Mouse (Mus musculus) spleen, embryonic (tissue): ENCODE data around the gene Ddx39.

Experiments
- CTCF ChIA-PET: fragments of 350-600 bp; sonication (Branson Sonifier 250); formaldehyde crosslinking; loops from one replicate; lab custom pipeline; 2022; lab: Charles Lee

The Ddx39 gene

DNA sequence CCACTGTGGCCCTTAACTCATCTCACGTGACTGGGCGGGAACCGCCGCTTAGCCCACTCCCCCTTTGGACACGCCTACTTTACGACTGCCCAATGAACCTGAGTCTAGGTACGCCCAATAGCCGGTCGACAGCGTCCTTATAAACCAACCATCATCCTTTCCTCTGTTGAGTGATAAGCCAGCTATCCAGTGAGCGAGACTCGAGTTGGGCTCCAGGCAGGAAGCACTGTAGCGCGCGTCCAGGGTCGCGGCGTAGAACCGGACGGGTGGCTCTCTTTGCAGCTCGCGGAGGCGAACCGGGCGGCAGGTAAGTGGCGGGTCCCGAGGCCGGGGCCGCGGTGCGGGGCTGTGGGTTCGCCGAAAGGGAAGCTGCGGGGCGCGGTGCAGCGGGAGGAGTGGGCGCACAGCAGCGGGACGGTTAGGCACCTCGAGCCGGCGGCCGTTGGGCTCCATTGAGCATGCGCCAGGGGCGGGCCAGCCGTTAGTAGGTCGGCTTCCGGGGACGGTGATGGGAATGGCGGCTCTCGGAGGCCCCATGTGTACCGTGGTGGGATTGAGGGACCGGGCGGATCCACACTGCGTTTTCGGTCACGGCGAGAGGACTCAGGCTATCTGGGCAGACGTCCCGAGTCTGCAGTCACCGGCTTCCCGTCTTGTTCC, at the start of gene Ddx39:
Gene Ddx39 (plus strand): TSS at position 147 of the 660 bp plus-strand sequence.
- CTCF ChIA-PET = interaction anchor here (0.5 kb wide), 1 partner anchor 92 kb away, joined by 6 read pairs; no protein-coding TSS in a partner anchor

DNA sequence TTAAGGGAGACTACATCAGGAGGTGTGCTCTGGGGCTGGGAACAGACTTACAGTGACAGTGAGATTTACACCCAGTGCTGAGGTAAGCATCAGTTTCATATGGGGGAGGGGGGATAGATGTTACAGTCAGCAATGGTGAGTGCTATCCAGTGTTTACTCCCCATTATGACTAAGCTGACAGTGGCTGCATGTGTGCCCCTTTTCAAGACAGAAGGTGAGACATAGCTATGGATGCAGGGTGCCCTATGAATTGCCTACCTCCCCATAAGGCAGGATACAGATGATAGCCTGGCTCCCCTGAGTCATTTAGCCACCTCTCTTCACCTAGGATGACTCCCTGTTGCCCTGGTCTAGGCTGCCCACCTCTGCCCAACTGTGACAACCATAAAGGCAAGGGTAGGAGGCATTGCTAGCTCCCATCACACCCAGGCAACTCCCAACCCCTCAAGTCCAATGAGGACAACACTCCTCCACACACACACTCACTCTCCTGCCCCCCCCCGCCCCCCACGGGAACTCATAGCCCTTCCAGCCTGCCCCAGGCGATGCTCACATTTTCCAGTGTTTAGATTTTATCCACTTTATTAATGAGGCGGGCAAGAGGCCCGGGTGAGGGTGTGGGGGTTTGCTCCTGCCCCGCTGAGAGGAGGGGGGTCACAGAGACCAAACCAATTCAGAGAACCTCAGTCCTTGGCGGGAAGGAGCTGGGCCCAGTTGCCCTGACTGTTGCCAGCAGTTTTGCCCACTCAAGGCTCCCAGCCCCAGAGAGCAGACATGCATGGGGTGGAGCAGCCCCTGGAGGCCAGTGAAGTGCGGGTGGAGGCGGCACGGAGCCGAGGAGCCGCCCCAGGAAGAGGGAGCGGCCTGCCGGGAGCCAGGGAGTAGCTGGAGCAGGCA, 48.8 kb upstream of the Ddx39 start, which contains the start of gene Ptger1:
Gene Ptger1 (plus strand): TSS at position 710 of the 897 bp plus-strand sequence.
- CTCF ChIA-PET = no interaction called here

DNA sequence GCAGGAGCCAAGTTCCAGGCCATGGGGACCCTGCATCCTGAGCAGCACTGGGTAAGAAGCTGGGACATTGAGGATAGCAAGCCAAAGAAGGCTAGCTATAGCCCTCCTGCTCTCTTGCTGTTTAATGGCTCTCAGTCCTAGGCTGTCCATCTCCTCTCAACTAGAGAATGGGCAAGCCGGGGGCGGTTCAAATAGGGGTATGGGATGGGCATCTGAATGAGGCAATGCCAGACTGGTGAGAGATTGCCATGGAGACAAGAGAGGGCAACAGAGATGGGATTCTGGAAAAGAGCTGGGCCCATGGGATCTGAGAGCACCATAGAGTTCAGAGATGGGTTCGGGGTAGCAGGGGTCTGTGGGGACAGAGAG, 48.1 kb upstream of the Ddx39 start:
- CTCF ChIA-PET = no interaction called here

DNA sequence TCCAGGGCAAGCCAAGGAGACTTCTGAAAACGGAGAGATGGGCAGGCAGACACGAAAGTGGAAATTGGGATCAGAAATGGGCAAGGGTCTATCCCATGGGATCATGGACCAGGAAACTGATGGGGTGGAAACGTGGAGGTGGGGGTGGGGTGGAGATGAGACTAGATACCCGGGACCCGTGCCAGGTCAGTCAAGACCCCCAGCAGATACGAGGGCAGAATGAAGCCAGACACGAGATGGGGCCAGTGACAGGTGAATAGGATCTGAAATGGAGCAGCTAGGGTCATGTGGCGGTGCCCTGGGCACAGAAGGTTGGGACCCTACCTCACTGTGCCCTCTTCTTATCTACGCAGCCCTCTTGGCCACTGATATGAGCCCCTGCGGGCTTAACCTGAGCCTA, 47.5 kb upstream of the Ddx39 start:
- CTCF ChIA-PET = no interaction called here

DNA sequence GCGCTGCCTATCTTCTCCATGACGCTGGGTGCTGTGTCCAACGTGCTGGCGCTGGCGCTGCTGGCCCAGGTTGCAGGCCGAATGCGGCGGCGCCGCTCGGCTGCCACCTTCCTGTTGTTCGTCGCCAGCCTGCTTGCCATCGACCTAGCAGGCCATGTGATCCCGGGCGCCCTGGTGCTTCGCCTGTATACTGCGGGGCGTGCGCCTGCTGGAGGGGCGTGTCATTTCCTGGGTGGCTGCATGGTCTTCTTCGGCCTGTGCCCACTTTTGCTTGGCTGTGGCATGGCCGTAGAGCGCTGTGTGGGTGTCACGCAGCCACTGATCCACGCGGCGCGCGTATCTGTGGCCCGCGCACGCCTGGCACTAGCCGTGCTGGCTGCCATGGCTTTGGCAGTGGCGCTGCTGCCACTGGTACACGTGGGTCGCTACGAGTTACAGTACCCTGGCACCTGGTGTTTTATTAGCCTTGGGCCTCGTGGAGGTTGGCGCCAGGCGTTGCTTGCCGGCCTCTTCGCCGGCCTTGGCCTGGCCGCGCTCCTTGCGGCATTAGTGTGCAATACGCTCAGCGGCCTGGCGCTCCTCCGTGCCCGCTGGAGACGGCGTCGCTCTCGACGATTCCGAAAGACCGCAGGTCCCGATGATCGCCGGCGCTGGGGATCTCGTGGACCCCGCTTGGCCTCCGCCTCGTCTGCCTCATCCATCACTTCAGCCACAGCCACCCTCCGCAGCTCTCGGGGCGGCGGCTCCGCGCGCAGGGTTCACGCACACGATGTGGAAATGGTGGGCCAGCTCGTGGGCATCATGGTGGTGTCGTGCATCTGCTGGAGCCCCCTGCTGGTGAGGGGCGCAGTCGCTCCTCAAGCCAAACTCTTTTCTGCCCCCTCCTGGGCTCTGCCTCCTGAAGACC, 46.7 kb upstream of the Ddx39 start:
- CTCF ChIA-PET = interaction anchor here (0.6 kb wide), 1 partner anchor 264 kb away, joined by 4 read pairs; no protein-coding TSS in a partner anchor

DNA sequence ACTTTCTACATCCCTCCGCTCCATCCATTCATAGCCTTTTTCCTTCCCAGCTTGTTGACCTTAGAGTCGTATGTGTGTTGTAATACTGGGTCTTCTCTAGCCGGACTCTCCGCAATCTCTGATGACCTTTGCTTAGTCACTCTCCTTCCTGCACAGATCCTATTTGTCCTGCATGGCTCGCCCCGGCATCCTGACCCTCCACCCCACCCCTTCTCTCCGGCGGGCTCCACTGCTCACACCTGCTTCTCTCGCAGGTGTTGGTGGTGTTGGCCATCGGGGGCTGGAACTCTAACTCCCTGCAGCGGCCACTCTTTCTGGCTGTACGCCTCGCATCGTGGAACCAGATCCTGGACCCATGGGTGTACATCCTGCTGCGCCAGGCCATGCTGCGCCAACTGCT, 46.0 kb upstream of the Ddx39 start:
- CTCF ChIA-PET = interaction anchor here (0.6 kb wide), 1 partner anchor 265 kb away, joined by 4 read pairs; no protein-coding TSS in a partner anchor

DNA sequence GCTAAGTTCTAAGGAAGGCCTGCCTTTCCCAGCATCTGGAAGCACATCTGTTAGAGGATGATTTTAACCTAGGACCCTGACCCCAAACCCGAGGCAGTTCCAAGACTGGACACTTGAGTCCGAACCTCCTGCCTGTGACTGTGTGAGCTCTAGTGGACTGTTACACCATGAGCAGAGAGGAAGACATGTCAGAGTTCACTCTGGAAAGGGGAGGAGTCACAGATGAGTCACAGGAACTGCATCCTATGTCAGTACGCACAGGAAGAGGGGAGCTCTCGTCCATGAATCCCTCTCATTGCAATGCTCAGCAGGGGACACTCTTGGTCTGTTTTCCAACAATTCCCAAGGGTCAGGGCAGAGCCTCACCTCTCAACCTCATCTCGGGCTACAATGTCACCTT, 42.0 kb upstream of the Ddx39 start:
- CTCF ChIA-PET = interaction anchor here (0.7 kb wide), 1 partner anchor 119 kb away, joined by 3 read pairs; no protein-coding TSS in a partner anchor

DNA sequence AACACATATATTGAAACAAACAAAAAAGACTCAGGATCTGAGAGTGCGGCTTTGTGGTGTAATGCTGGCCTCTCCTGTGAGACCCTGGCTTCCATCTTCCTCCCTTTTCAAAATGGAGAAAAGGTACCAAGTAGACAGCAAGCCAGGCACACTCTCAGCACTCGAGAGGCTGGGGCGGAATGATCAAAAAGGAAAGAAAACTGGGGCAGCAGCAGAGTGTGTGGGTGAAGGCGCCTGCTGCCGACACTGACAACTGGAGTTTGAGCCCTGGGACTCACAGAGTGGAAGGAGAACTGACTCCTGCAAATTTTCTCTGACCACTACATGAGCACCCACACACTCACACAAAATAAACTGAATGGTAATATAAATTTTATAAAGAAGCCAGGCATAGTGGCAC, 40.5 kb upstream of the Ddx39 start:
- CTCF ChIA-PET = no interaction called here

DNA sequence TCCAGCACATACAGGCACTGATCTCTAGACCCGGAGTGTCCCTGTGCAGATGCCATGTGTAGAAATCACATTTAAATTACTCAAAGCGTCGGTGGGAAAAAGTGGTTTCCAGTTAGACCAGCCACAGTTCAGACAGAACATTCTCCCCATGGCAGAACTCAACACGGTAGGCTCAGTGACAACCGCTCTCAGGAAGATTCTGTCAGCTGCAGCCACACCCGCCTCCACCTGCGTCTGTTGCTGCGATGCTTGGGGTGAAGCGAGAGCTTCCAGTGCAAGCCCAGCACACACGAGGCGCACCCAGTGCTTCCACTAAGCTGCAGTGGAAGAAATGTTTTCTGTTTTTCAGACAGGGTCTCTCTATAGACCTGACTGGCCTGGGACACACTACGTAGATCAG, 35.1 kb upstream of the Ddx39 start:
- CTCF ChIA-PET = no interaction called here

DNA sequence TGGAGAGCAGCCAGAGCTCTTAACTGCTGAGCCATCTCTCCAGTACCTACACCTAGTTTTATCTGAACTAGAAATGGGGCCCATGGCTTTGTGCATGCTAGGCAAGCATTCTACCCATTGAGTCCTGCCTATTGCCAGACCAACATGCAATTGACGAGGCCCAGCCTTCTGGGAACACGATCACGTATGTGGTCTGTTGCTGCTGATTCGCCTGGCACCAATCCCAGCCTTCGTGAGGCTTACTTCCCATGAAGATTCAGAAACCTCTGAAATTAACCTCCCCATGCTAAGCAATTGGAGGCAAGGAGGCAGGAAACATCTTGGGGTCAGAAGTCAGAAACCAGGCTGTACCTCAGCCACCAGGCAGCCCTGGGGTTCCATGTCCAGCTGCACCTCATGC, 34.4 kb upstream of the Ddx39 start:
- CTCF ChIA-PET = no interaction called here

DNA sequence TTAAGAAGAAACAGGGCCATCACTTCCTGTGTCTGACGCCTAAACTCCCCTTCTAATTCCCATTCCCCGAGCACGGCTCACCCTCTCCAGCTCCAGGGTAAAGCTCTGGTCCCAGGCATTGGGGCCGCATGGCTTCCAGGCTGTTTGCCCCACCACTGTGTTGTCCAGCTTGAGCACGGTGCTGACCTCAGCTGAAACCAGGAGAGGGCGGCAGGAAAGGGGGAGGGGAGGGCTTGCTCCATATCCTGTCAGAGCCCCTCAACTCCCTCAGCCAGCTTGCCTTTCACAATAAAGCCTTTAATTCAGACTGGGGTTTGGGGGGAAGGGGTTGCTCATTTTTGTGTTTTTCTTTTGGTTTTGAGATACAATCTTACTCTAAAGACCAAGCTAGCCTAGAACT, 33.9 kb upstream of the Ddx39 start:
- CTCF ChIA-PET = no interaction called here

DNA sequence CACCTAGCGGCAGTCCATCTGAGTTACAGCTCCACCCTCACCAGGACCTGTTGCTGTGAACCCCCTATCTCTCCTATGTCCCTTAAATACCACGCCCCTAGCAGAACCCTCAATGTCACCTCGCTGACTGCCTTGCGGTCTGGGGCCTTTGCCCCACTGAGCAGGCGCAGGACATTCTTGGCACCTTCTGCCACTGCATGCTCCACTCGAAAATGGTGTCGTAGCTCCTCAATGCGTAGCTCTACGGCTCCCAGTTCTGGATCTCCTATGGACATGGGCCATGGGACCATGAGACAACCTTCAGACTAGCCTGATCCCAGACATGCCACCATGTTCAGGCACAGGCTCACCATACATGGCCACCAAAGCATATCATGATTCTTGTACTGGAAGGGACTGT, 30.5 kb upstream of the Ddx39 start:
- CTCF ChIA-PET = no interaction called here

DNA sequence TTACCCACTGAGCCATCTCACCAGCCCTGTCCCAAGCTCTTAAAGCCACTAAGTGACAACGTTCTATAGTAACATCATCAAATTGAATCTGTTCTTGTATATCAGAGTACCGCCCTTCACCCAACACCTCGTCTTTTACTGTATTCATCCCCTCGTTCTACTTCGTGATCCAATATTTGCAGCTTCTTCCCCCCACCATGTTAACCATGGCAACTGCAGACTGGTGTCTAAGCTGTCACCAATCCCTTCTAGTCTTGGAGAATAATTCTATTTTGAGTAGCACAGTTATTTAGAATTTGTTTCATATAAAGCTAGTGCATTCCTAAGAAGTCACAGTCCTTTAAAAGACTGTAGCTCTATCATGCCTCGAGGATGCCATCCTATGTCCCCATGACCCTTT, 25.7 kb upstream of the Ddx39 start:
- CTCF ChIA-PET = no interaction called here

DNA sequence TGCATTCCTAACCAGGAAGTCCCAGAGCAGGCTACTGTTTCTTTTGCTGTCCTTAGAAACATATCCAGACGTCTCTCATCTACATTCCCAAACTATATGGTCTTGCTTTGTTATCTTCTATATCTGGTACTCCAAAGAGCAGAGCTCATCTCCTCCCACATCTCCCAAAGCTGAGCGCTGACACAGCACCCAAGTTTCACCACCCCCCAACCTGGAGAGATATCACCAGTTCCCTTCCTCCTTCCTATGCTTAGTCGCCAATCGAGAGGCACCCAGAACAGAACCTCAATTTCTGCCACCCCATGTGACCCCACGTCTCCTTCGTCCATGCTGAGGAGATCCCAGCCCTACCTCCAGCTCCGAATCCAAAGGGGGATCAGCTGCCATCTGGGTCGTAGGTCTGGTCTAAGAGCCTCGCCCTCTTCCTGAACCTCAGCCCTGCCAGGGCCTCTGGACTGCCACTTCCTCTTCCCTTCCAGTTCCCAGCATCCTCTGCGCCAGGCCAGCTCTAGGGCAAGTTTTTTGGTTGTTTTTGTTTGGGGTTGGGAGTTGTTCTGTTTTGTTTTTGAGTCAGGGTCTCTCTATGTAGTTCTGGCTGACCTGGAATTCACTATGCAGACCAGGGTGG, 21.3 kb upstream of the Ddx39 start:
- CTCF ChIA-PET = interaction anchor here (0.6 to 1.0 kb wide), 2 partner anchors 202 to 1816 kb away, joined by 3 to 4 read pairs; no protein-coding TSS in a partner anchor

DNA sequence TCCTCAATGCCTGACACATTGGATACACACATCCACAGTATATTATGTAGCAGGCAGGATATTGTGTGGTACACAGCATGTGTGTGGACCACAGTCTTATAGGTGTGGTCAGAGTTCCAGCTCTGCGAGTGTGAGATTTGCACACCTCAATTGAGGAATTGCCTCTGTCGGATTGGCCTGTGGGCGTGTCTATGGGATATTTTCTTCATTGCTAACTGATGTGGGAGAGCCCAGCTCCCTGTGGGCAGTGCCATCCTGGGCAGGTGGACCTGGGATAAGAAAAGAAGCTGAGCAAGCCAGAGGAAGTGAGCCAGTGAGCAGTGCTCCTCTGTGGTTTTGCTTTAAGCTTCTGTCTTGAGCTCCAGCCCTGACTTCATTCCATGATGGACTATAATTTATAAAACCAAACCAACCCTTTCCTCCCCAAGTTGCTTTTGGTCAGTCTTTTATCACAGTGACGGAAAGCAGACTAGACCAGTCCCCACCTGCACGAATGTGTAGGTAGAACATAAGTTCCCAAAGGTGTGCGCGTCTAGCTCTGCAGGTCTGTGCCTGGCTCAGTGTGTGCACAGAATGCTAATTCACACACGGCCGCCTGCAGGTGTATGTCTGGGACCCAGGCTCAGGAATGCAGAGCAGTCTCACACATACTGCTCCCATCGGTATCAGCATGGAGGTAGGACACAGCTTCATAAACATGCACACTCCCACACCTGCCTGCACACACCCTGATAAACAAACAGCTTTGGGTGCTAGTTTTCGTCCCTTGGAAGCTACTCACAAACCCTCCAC, 20.4 kb upstream of the Ddx39 start:
- CTCF ChIA-PET = interaction anchor here (0.6 to 1.0 kb wide), 3 partner anchors 32 to 1815 kb away, joined by 3 to 5 read pairs (median 4); no protein-coding TSS in a partner anchor

DNA sequence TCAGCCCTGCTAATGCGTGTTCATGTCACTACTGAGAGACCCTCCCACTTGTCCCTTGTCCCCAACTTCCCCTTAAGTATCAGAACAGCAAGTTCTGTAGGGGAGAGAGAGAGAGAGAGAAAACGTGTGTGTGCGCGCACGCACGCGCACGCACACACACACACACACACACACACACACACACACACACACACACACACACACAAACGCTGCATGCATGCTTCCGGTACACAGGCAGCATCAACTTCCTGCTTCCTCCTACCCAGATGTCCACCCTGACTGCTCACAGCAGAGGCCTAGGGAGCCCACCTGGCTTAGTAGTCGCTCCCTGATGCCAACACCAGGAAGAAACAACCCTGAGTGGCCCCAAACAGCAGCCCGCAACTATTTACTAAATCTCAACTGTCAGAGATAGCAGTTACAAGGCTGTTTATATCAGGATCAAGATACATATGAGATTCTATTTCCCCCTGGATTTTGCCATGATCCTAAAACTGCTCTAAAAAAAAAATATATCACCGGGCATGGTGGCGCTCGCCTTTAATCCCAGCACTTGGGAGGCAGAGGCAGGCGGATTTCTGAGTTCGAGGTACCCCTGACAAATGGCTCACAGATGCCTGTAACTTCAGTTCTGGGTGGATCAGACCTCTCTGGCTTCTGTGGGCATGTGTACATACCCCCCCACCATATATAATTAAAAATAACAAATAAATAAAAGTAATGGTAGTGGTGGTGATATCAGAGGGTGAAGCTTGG, 19.4 kb upstream of the Ddx39 start:
- CTCF ChIA-PET = interaction anchor here (0.7 kb wide), 1 partner anchor 33 kb away, joined by 5 read pairs; no protein-coding TSS in a partner anchor

DNA sequence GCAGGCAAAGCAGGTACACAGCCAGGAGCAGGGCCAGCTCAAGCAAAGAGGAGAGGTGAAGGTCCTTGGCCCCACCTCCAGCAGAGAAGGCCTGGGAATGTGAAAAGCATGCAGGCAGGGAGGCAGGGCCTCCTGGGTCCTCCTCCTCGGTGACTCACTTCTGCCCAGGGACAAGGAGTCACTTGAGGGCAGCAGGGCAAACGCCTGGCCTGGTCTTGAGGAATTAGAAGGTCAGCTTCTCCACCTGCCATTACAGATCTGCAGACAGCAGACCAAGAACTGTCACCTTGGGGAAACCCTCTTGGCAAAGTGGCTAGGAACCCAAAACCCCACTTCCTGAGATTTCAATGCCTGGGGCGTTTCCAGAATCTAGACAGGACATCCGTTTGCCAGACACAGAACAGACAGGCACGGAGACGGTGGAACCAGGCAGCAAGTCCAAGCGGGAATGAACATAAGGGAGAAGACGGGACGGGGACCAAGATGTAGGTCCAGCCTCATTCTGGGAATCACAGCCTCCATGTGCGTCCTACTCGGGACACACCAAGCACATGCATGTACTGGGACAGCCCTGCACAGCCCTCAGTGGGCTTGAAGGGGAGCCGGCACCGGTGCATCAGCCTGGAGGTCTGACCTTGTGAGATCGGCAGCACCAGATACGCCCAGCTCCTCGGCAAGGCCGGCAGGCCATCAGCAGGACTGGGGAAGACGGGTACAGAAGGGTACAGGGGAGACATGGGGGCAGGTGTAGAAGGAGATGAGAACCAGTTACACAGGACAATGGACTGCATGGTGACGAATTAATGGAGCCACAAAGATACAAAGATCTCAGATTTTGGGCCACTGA, 17.4 kb upstream of the Ddx39 start:
- CTCF ChIA-PET = interaction anchor here (0.5 to 1.5 kb wide), 4 partner anchors 44 to 368 kb away, joined by 3 to 9 read pairs (median 4); no protein-coding TSS in a partner anchor

DNA sequence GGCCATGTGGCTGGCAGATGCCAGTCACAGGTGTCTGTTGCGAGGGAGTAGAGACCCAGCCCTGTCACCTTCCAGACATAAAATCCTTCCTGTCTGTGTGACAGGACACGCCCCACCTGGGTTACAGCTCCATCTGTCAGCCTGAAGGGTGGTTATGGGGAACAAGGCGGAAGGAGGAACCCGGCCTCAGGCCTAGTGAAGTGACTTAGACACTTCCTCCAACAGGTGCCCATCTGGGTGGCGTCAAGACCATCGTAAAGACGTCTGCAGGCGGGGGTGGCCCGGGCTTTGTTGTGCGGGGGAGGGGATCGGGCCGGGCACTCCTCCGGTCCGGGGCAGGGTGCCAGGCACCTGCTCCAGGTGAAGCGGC, 16.7 kb upstream of the Ddx39 start:
- CTCF ChIA-PET = no interaction called here
